Mouse (Mus musculus) natural killer cell, adult 2 months (primary cell): ENCODE measurements around the gene Mrfap1.

ENCODE experiments used
- DNase-seq, 2 experiments: peaks; one replicate each; pipeline ENCODE4 v3.0.0; 2022; ENCODE audit warnings: low spot score in 2 of 2

Mrfap1 gene

DNA sequence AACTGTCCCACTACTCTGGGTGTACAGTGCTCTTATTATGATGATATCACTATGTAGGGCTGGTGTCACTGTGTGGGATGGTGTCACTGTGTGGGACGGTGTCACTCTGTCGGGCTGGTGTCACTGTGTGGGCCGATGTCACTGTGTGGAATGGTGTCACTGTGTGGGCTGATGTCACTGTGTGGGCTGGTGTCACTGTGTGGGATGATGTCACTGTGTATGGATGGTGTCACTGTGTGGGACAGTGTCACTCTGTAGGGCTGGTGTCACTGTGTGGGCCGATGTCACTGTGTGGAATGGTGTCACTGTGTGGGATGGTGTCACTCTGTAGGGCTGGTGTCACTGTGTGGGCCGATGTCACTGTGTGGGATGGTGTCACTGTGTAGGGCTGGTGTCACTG lies 10.5 kb downstream of the Mrfap1 start:
- DNase-seq = no peak

GRCm38 (mm10) chr5:36779512-36779911 lies 17.1 kb downstream of the Mrfap1 start:
- DNase-seq = no peak

DNA sequence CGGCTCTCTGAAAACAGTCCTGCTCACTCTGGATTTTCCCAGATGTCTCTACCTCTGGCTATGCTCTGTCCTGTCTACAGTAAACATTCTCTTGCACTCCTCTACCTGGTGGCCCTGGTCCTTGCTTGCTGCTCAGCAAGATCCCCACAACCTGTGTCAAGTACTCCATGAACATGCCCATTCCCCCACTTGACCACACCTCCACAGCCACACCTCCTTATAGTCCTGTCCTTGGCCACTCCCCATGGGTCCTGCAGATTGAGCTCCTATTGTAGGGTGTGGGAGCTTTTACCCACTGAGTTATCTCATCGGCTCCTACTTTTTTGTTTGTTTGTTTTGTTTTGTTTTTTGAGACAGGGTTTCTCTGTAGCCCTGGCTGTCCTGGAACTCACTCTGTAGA lies 17.7 kb downstream of the Mrfap1 start:
- no peak for DNase-seq

DNA sequence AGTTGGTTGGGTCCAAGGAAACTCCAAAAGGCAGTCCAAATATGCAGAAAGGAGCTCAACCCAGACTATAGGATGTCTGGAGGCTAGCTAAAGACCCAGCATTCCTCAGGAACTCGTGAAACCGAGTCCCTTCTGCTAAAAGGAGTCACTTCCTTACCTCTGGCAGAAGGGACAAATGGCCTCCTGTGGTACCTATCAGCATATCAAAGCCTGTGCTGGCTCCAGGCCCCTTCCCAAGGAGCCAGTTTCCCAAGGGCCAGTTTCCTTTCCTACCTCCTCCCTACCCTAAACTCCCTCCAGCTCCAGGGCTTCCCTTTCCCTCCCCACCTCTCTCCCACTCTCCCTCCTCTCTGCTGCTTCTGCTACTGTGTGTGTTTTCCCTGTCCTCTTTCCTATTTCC lies 19.4 kb downstream of the Mrfap1 start:
- DNase-seq = no peak

GRCm38 (mm10) chr5:36776021-36776575 lies 20.5 kb downstream of the Mrfap1 start:
- no peak for DNase-seq

- no peak for DNase-seq
Observed at GRCm38 (mm10) chr5:36775317-36775716, 21.3 kb downstream of the Mrfap1 start.

DNA sequence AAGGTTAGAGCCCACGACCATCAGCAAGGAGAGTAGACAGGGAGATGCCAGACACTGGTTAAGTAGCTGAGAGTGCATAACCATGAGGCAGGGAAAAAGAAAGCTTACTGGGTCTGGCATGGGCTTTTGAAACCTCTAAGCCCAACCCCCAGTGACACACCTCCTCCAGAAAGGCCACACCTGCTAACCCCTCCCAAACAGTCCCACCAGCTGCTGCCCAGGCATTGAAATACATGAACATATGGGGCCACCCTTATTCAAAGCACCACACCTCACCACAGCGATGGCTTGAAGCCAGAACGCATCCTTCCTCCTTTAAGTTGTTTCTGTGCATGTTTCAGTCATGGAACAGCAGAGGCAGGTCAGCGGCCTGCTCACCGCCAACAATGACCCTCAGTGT lies 24.0 kb downstream of the Mrfap1 start:
- no peak for DNase-seq

GRCm38 (mm10) chr5:36769603-36770002 lies 27.0 kb downstream of the Mrfap1 start:
- DNase-seq = no peak

DNA sequence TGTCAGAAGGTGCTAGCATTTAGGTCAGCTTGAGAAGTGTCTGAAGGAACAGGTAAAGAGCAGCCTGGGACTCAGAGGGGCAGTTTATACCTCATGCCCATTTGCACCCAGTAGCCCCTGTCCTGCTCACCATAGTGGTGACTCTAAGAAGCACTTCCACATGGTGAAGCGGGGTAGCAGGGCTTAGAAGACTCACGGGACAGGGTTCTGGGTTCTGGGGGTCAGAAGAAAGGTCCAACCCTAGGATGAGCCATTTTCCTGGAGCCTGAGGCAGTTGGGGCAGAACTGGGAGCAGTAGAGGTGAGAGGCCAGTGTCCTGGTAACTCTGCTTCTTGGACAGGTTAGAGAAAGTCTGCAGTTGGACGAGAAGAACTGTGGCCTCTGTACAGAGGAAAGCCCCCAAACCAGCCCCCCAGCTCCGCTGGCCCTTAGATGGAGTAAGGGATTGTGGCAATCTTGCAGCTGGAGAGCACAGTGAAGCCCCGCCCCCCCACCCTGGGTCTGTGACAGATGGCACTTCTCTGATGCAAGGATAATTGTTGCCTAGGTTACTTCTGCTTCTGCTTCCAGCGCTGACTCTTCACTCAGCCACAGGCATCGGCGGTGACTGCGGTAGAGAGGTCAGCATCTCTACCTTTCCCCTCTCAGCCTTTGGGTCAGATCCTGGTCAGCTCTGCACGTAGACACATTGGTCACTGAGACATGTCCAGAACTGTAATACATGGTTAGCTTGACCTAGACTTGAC lies 29.4 kb downstream of the Mrfap1 start:
- no peak for DNase-seq

DNA sequence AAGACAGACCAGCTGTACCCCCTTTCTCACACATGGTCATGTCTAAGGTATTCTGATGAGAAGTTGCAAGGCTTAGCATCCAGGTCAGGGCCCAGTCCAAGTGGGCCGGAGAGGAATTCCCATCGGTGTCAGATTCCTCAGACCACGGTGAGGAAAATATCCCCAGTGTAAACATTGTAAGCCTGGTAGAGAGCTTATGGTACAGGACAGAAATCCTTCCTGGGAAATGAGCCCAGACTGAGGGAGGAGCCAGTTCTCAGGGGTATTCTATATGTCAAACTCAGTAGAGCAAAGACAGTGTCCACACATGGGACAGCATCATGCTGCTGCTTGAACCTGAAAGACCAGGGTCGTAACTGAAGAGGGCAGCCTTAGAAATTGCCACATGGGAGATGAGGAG lies 36.7 kb downstream of the Mrfap1 start:
- no peak for DNase-seq

GRCm38 (mm10) chr5:36757033-36757432 lies 39.5 kb downstream of the Mrfap1 start:
- DNase-seq = peak in 1 of 2 experiments; percentile 24

DNA sequence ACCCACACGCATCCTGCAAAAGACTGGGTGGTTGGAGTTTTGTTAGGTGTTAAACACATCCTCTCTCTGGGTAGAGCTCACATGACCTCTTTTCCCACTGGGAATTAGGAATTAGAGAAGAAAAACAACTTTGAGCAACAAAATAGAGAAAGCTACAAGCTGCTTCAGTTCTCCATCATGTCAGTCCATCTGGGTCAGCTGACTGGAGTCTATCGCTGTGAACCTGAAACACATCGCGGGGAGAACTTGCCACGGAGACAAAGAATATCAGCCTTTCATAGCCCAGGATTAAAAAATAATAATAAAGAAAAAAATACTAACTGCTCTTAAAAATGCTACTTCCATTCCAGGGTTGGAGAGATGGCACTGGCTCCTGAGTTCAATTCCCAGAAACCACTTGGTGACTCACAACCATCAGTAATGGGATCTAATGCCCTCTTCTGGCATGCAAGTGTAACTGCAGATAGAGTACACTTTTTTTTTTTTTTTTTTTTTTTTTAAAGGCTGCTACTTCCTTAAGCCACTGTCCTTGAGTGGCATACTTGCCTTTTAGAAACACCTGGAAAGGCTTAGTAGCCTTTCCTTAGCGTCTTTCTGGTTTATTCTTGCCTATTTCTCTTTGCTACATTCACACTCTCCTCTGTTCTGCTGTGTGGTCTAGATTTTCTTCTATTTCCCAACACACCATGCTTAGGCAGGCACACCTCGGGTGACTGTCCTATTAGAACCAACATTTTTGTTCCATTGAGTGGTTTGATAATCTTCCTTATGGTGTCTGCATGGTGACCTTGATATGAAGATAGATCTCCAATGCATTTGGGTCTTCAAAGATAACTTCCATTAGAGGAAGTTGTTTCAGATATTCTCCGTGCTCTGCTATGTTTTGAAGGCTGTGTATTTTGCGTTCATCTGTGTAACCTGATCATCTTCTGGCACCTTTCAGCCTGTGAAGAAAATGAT lies 46.2 kb downstream of the Mrfap1 start:
- DNase-seq = no peak

DNA sequence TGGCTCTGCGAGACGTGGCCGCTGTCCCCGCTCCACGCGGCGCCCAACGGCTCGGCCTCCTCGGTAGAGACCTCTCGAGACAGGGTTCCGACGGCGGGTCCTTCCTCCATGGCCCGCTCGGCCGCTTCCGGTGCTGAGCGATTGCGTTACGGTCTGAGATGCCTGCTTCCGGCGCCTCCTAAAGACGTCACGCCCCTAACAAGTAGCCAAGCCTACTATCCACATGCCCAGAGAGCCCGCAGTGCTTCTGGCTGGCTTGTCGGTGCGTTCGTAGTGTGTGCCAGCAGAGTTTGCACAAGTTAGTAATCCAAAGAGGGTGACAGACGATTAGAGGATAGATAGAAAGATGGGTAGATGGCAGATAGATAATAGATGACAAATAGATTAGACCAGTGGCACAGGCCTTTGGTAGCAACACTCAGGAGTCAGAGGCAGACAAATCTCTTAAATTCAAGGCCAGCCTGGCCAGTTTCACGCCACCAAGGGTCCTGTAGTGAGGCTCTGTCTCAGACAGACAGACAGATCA lies 48.0 kb downstream of the Mrfap1 start, which contains the start of gene Bloc1s4:
Bloc1s4 (minus strand) TSS at position 115 of the 526 bp plus-strand sequence.
- DNase-seq = peak; percentile 85 to 88

- peak in 1 of 2 experiments; percentile 10 for DNase-seq
Observed at GRCm38 (mm10) chr5:36747794-36748535, 48.6 kb downstream of the Mrfap1 start.

DNA sequence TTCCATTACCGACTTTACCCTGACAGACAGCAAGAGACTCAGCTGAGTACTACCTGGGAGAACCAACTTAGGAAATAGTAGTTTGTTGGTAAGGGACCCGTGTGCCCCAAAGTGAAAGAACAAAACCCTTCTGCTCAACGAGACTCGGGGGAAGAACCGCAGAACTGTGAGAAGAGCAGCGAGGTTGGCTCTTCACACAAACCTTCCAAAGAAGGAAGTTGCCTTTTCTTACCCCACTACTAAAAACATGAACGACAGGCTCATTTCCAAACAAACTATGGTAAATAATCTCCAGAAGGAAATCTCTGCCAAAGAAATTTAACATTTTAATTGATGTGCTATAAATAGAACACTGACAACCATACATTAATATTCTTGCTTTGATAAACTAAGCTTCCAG lies 49.5 kb downstream of the Mrfap1 start:
- DNase-seq = no peak
